Mouse (Mus musculus) limb, embryonic 11.5 days (tissue): ENCODE measurements around the gene Dscam. TPM values are rescaled to one million over a fixed set of nuclear protein-coding genes. Genes with fewer than 3 reads are reported as not detected.

ENCODE experiments used
- ATAC-seq: fragments of 200-750 bp; cut with Nextera tagmentation; 2 replicates; pipeline ENCODE4 v1.8.0; 2017; ENCODE audit warnings: low read depth; ENCODE audit not compliant: insufficient number of reproducible peaks, low FRiP score, low TSS enrichment
- DNase-seq: peaks from one replicate; pipeline ENCODE4 v3.0.0-alpha.2; 2015; ENCODE audit warnings: low spot score
- H3K27ac ChIP-seq: fragments of 300-500 bp; sonication (generic); replicated peaks from 2 replicates; pipeline ENCODE4 v1.5.1; 2014; ENCODE audit warnings: low read depth, mild to moderate bottlenecking, low read length
- H3K27me3 ChIP-seq: fragments of 300-500 bp; sonication (generic); 2 replicates; pipeline ENCODE4 v1.6.1; 2014; ENCODE audit warnings: mild to moderate bottlenecking, low read length, mixed read lengths; ENCODE audit not compliant: control insufficient read depth, insufficient read depth
- H3K36me3 ChIP-seq: fragments of 300-500 bp; sonication (generic); 2 replicates; pipeline ENCODE4 v1.6.1; 2014; ENCODE audit warnings: mild to moderate bottlenecking, low read length, moderate library complexity, mixed read lengths; ENCODE audit not compliant: control insufficient read depth, insufficient read depth
- H3K4me1 ChIP-seq: fragments of 300-500 bp; sonication (generic); 2 replicates; pipeline ENCODE4 v1.6.1; 2014; ENCODE audit warnings: low read length, mixed read lengths; ENCODE audit not compliant: control insufficient read depth, insufficient read depth
- H3K4me2 ChIP-seq: fragments of 300-500 bp; sonication (generic); 2 replicates; pipeline ENCODE4 v1.6.1; 2014; ENCODE audit warnings: low read depth, mild to moderate bottlenecking, moderate library complexity; ENCODE audit not compliant: severe bottlenecking
- H3K4me3 ChIP-seq: fragments of 300-500 bp; sonication (generic); 2 replicates; pipeline ENCODE4 v1.5.1; 2014; ENCODE audit warnings: low read depth, low read length
- H3K9ac ChIP-seq: fragments of 300-500 bp; sonication (generic); 2 replicates; pipeline ENCODE4 v1.6.1; 2014; ENCODE audit warnings: mild to moderate bottlenecking, low read length
- H3K9me3 ChIP-seq: fragments of 300-500 bp; sonication (generic); 2 replicates; pipeline ENCODE4 v1.6.1; 2016; ENCODE audit warnings: low read length; ENCODE audit not compliant: control insufficient read depth
- WGBS: fragments of 180-500 bp; shearing (Covaris S2); extraction: QIAGEN DNeasy Blood & Tissue Kit; methylation state at CpG from one replicate; pipeline ENCODE4 v1.1.7; 2014; 5-methylcytosine and 5-hydroxymethylcytosine counted together
- polyA plus RNA-seq: library from polyadenylated mRNA; unstranded; fragments of >200 nt; fragmentation: Nextera tagmentation; extraction: Ambion mirVana; gene quantifications from 2 replicates; pipeline ENCODE4 v1.2.1, GENCODE M21; 2014

Dscam gene
- polyA plus RNA-seq, 1 experiment from 2014 or later, result 0.11 TPM

GRCm38 (mm10) chr16:96973300-96973699 is 197.3 kb downstream of the Dscam start:
- no peak overlapping the region for H3K4me3 ChIP-seq
- ATAC-seq (no peak), DNase-seq (no peak)
- no peaks in the 10 kb centered on the region for H3K9me3 ChIP-seq
- no peaks in the 10 kb centered on the region for H3K4me1 ChIP-seq
- H3K36me3 ChIP-seq, result no peaks in the 10 kb centered on the region
- WGBS, result 70% methylated on average over 7 of the region's 7 CpGs
- H3K27me3 ChIP-seq, result no peaks in the 10 kb centered on the region
- H3K27ac ChIP-seq, result no peak overlapping the region
- no peak overlapping the region for H3K4me2 ChIP-seq
- no peak overlapping the region for H3K9ac ChIP-seq

- ATAC-seq (no peak), DNase-seq (no peak)
- no peak overlapping the region for H3K27ac ChIP-seq
- no peak overlapping the region for H3K4me3 ChIP-seq
- H3K4me1 ChIP-seq, result no peaks in the 10 kb centered on the region
- no peak overlapping the region for H3K9ac ChIP-seq
- no peak overlapping the region for H3K4me2 ChIP-seq
- no peaks in the 10 kb centered on the region for H3K27me3 ChIP-seq
- H3K9me3 ChIP-seq, result no peaks in the 10 kb centered on the region
- WGBS, result 83% methylated on average over 4 of the region's 4 CpGs
- H3K36me3 ChIP-seq, result no peaks in the 10 kb centered on the region
Observed at GRCm38 (mm10) chr16:96971768-96972167, 198.8 kb downstream of the Dscam start.

GRCm38 (mm10) chr16:96970412-96970811 is 200.1 kb downstream of the Dscam start:
- no peaks in the 10 kb centered on the region for H3K9me3 ChIP-seq
- H3K36me3 ChIP-seq, result no peaks in the 10 kb centered on the region
- no peak overlapping the region for H3K27ac ChIP-seq
- ATAC-seq (no peak), DNase-seq (no peak)
- H3K9ac ChIP-seq, result no peak overlapping the region
- H3K4me3 ChIP-seq, result no peak overlapping the region
- H3K27me3 ChIP-seq, result no peaks in the 10 kb centered on the region
- H3K4me2 ChIP-seq, result no peak overlapping the region
- WGBS, result 90% methylated on average over 2 of the region's 2 CpGs
- H3K4me1 ChIP-seq, result no peaks in the 10 kb centered on the region

GRCm38 (mm10) chr16:96969643-96970042 is 200.9 kb downstream of the Dscam start:
- Histone ChIP-seq H3K9ac (no peak overlapping the region), H3K9me3 (no peaks in the 10 kb centered on the region), H3K27me3 (no peaks in the 10 kb centered on the region), H3K4me3 (no peak overlapping the region), H3K27ac (no peak overlapping the region), H3K4me1 (no peaks in the 10 kb centered on the region), H3K4me2 (no peak overlapping the region), H3K36me3 (no peaks in the 10 kb centered on the region)
- 86% methylated on average over 2 of the region's 2 CpGs for WGBS
- peak; percentile 22 for DNase-seq
- ATAC-seq, result peak; percentile 60; the same call in 1 of the 2 replicates

- Histone ChIP-seq H3K4me2 (no peak overlapping the region), H3K27me3 (no peaks in the 10 kb centered on the region), H3K36me3 (no peaks in the 10 kb centered on the region), H3K4me3 (no peak overlapping the region), H3K4me1 (no peaks in the 10 kb centered on the region), H3K9ac (no peak overlapping the region), H3K27ac (no peak overlapping the region), H3K9me3 (no peaks in the 10 kb centered on the region)
- DNase-seq (no peak), ATAC-seq (no peak)
- 64% methylated on average over 2 of the region's 2 CpGs for WGBS
Observed at GRCm38 (mm10) chr16:96968885-96969480, 201.6 kb downstream of the Dscam start.

GRCm38 (mm10) chr16:96959695-96960094 is 210.9 kb downstream of the Dscam start:
- DNase-seq (no peak), ATAC-seq (no peak)
- H3K36me3 ChIP-seq, result no peaks in the 10 kb centered on the region
- H3K27me3 ChIP-seq, result no peaks in the 10 kb centered on the region
- no peak overlapping the region for H3K4me2 ChIP-seq
- WGBS, result 86% methylated on average over 3 of the region's 3 CpGs
- no peaks in the 10 kb centered on the region for H3K9me3 ChIP-seq
- H3K9ac ChIP-seq, result no peak overlapping the region
- H3K4me3 ChIP-seq, result no peak overlapping the region
- no peaks in the 10 kb centered on the region for H3K4me1 ChIP-seq
- no peak overlapping the region for H3K27ac ChIP-seq

- 44% methylated on average over 11 of the region's 11 CpGs for WGBS
- Histone ChIP-seq H3K27ac (no peak overlapping the region), H3K4me3 (no peak overlapping the region)
Observed at GRCm38 (mm10) chr16:96945468-96946302, 224.9 kb downstream of the Dscam start.

GRCm38 (mm10) chr16:96943648-96944047 is 226.9 kb downstream of the Dscam start:
- Histone ChIP-seq H3K4me3 (no peak overlapping the region), H3K4me1 (0 out of 2 replicates have a peak, but pooled peaks cover 2% of the 10 kb centered on the region), H3K36me3 (no peaks in the 10 kb centered on the region), H3K9ac (no peak overlapping the region), H3K4me2 (no peak overlapping the region), H3K27me3 (no peaks in the 10 kb centered on the region), H3K27ac (no peak overlapping the region), H3K9me3 (no peaks in the 10 kb centered on the region)
- 84% methylated on average over 2 of the region's 2 CpGs for WGBS
- DNase-seq, result no peak
- ATAC-seq, result no peak

More at GRCm38 (mm10) chr16:96945468-96946302, 224.9 kb downstream of the Dscam start:
- no peaks in the 10 kb centered on the region for H3K36me3 ChIP-seq
- DNase-seq (no peak), ATAC-seq (no peak)
- no peak overlapping the region for H3K9ac ChIP-seq
- H3K9me3 ChIP-seq, result no peaks in the 10 kb centered on the region
- no peaks in the 10 kb centered on the region for H3K27me3 ChIP-seq
- H3K4me1 ChIP-seq, result 0 out of 2 replicates have a peak, but pooled peaks cover 2% of the 10 kb centered on the region
- no peak overlapping the region for H3K4me2 ChIP-seq
